Mouse (Mus musculus) megakaryocyte-erythroid progenitor cell, adult 5-6 weeks (primary cell): ENCODE measurements around the gene Tchp. TPM values are rescaled to one million over a fixed set of nuclear protein-coding genes. Genes with fewer than 3 reads are reported as not detected.

Source experiments
- ATAC-seq: replicated peaks from 2 replicates; pipeline ENCODE4 v1.8.0; 2016; ENCODE audit warnings: mild to moderate bottlenecking, inconsistent platforms; ENCODE audit not compliant: severe bottlenecking, poor library complexity, low FRiP score, low TSS enrichment
- total RNA-seq, 2 experiments: library from RNA; stranded (forward) in 1 of 2; stranded (reverse) in 1 of 2; fragments of 200-1000, 215-1000 nt in 1 of 2; fragments of >200 nt in 1 of 2; fragmentation: Nextera tagmentation in 1 of 2; gene quantifications; 2 replicates each; pipeline ENCODE4 v1.2.3; 2014 to 2017

The Tchp gene
- total RNA-seq, 2 experiments from 2014 or later: 11.8 to 19.9 TPM

GRCm38 (mm10) chr5:114767185-114767584 is 59.6 kb downstream of the Tchp start:
- no peak for ATAC-seq

- ATAC-seq: no peak
These were observed 62.2 kb downstream of the Tchp start for GRCm38 (mm10) chr5:114769786-114770185.

GRCm38 (mm10) chr5:114771796-114772195 is 64.2 kb downstream of the Tchp start:
- no peak for ATAC-seq

Other genes starting within 250 kb of the Tchp start
- 1.2 TPM in 1 of 2 replicates, not detected in the other for gene Fam222a, start 139.7 kb upstream of the Tchp start, total RNA-seq (2014; fragmentation: Nextera tagmentation)
- 0.08 TPM in 1 of 2 replicates, not detected in the other for gene Fam222a, start 139.7 kb upstream of the Tchp start, total RNA-seq (2017)
- 0.15 and 0.20 TPM in 2 replicates for gene Trpv4, start 49.3 kb upstream of the Tchp start, total RNA-seq (2014; fragmentation: Nextera tagmentation)
- 0.52 TPM in 1 of 2 replicates, not detected in the other for gene Trpv4, start 49.3 kb upstream of the Tchp start, total RNA-seq (2017)
- gene Gltp, start 16.8 kb upstream of the Tchp start, total RNA-seq (2014; fragmentation: Nextera tagmentation): 56.0 and 67.5 TPM in 2 replicates
- 29.3 and 35.2 TPM in 2 replicates for gene Gltp, start 16.8 kb upstream of the Tchp start, total RNA-seq (2017)
- gene Ankrd13a, start 66.9 kb downstream of the Tchp start, total RNA-seq (2014; fragmentation: Nextera tagmentation): 351 and 396 TPM in 2 replicates
- 330 and 379 TPM in 2 replicates for gene Ankrd13a, start 66.9 kb downstream of the Tchp start, total RNA-seq (2017)
- gene Git2, start 67.8 kb downstream of the Tchp start, total RNA-seq (2014; fragmentation: Nextera tagmentation): 81.5 and 99.6 TPM in 2 replicates
- gene Git2, start 67.8 kb downstream of the Tchp start, total RNA-seq (2017): 45.2 and 48.5 TPM in 2 replicates
- 55.0 and 65.2 TPM in 2 replicates for gene 1500011B03Rik, start 115.7 kb downstream of the Tchp start, total RNA-seq (2014; fragmentation: Nextera tagmentation)
- gene 1500011B03Rik, start 115.7 kb downstream of the Tchp start, total RNA-seq (2017): 49.4 and 53.2 TPM in 2 replicates
- not detected in 2 replicates for gene 4930519G04Rik, start 145.9 kb downstream of the Tchp start, total RNA-seq (2014; fragmentation: Nextera tagmentation)
- not detected in 2 replicates for gene 4930519G04Rik, start 145.9 kb downstream of the Tchp start, total RNA-seq (2017)
- gene Gm9936, start 150.9 kb downstream of the Tchp start, total RNA-seq (2014; fragmentation: Nextera tagmentation): not detected in 2 replicates
- gene Gm9936, start 150.9 kb downstream of the Tchp start, total RNA-seq (2017): not detected in 2 replicates
- 3.9 and 6.3 TPM in 2 replicates for gene Oasl2, start 189.2 kb downstream of the Tchp start, total RNA-seq (2014; fragmentation: Nextera tagmentation)
- gene Oasl2, start 189.2 kb downstream of the Tchp start, total RNA-seq (2017): 5.8 and 9.7 TPM in 2 replicates
- gene Oasl1, start 215.5 kb downstream of the Tchp start, total RNA-seq (2014; fragmentation: Nextera tagmentation): 12.2 and 21.1 TPM in 2 replicates
- gene Oasl1, start 215.5 kb downstream of the Tchp start, total RNA-seq (2017): 2.6 and 7.0 TPM in 2 replicates
- gene 2210016L21Rik, start 234.4 kb downstream of the Tchp start, total RNA-seq (2014; fragmentation: Nextera tagmentation): 20.0 and 21.2 TPM in 2 replicates
- gene 2210016L21Rik, start 234.4 kb downstream of the Tchp start, total RNA-seq (2017): 13.2 and 20.1 TPM in 2 replicates